Mouse (Mus musculus) CH12.LX (cell line): ENCODE data around the gene Creb3l2.

Experiments
- CTCF ChIP-seq, 2 experiments: IDR thresholded peaks in 1 of 2; conservative IDR thresholded peaks in 1 of 2; 2 replicates each; pipeline ENCODE4 v1.5.1; 2011 to 2012; ENCODE audit warnings: low read depth in 2 of 2, low read length in 2 of 2, improper control_type of control experiment in 1 of 2, inconsistent platforms in 1 of 2, mild to moderate bottlenecking in 1 of 2, moderate library complexity in 1 of 2
- MEF2A ChIP-seq: IDR thresholded peaks from 2 replicates; pipeline ENCODE4 v1.6.1; 2014; ENCODE audit warnings: low read depth, mild to moderate bottlenecking, inconsistent platforms, low read length, improper control_type of control experiment, borderline replicate concordance

DNA sequence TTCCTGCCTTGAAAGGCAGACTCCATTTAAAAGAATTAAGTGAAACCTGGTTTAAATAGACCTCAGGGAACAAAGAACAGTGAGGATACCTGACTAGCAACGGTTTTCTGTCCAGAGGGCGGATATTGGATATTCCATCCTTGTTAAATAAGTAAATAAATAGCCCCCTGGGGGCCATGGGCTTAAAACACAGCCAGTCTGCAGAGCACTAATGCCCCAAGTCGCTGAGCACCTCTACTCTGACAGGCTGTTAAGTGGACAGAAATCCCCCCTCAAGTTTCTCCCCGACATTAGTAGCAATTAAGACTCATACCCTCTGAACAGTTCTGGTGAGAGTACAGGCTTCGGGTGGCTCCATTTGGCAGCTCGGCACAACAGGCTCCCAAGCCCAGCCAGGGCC, 48.7 kb downstream of the Creb3l2 start:
- TF ChIP-seq CTCF (conservative IDR thresholded peaks at IDR 0.05 in 1 of 2, IDR thresholded peaks at IDR 0.05 in 1 of 2; ENCODE audit: low read depth in 2 of 2, low read length in 2 of 2) (no peak), MEF2A (no peak)
